Mouse (Mus musculus) 416B (cell line): ENCODE data around the gene Gabbr2.

ENCODE experiments used
- DNase-seq: peaks from one replicate; pipeline ENCODE4 v3.0.0; 2011; ENCODE audit warnings: low read depth

The Gabbr2 gene

DNA sequence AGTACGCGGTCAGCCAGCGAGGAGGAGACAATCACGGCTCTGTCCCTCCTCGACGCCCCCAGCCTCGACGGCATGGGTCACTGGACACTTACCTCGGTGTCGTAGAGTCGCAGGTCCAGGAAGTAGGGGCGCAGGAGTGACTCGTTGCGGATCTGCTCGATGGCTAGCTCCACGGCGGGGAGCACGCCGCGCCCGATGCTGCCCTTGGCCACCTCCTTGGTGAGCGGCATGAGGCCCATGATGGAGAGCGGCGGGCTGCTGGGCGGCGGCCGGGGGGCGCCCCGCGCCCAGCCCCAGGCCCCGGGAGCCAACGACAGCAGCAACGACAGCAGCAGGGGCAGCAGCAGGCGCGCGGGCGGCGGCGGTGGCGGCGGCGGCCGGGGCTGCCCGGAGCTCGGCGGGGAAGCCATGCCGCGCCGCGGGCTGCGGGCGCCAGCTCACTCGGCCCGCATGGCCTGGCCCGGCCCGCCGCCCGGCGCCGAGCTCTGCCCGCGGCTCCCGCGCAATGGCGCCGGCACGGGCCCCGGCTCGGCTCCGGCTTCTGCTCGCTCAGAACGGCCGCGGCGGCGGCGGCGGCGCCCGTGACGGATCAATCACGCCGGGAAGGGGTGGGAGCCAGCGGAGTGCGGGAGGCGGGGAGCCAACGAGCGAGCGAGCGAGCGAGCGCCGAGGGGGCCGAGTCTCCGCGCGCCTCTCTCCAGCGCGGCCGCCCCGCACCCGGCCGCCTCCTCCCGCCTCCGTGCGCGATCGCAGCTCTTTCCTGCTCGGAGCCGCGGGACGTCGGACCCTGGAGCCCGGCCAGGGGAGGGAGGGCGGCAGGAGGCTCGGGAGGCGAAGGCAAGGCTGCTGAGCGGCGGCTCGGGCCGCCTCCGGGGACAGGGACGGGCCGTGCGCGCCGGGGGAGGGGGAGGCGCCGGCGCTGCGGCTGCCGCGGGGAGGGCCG lies at the start of gene Gabbr2:
Gabbr2 (minus strand) TSS at position 858 of the 943 bp plus-strand sequence.
- no peak for DNase-seq

GRCm38 (mm10) chr4:47039586-47039985 lies 47.9 kb upstream of the Gabbr2 start:
- no peak for DNase-seq

DNA sequence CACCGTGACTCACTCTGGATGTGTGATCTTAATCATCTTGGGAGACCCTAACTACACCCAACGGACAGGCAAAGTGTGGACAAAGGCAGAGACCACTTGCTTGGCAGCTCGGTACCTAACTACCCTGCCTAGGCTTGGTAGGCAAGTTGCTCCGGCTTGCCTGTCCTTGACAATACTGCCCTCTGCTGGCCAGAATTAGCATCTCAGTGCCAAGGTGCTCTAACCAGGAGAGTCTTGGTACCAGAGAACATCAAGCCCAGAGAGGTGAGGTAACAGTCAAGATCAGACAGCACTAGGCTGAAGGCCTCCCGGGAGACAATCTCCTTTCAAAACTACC lies 45.6 kb upstream of the Gabbr2 start:
- peak; percentile 73 for DNase-seq

- no peak for DNase-seq
Measured at GRCm38 (mm10) chr4:47036486-47037320, 45.0 kb upstream of the Gabbr2 start.

DNA sequence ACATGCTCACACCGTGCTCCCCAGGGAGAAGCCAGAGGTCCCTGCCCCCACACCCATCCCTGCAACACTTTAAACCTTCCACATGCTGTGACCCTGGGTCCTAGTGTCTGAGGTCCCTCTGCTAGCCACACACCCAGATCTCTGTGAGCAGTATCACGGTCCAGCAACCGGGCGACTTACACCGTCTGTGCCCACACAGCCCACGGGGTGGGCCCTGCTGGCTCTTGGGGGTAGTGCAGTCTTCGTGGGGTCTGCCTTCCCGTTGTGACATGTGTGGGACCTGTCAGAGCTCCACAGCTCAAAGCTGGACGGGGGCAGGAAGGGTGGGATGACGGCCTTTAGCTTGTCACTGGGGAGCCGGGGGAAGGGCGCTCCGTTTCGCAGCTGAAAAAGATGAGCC lies 43.9 kb upstream of the Gabbr2 start:
- no peak for DNase-seq

DNA sequence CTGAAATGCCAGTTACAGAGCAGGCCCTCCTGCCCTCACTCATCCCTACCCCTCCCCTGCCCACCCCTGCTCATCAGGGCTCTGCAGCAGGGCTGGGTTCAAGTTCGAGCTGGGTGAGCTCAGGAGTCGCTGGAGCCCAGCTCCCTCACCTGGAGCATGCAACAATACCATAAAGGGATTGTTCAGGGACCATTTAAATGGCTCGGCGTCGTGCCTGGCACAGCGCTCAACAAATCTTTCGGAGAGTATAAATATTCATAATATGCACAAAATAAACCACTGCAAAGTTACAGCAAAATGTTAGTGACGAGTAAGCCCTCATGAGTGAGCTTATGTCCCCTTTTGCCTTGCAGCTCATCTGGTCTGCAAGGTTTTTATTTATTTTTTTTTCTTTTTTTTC lies 40.5 kb upstream of the Gabbr2 start:
- DNase-seq, result no peak

DNA sequence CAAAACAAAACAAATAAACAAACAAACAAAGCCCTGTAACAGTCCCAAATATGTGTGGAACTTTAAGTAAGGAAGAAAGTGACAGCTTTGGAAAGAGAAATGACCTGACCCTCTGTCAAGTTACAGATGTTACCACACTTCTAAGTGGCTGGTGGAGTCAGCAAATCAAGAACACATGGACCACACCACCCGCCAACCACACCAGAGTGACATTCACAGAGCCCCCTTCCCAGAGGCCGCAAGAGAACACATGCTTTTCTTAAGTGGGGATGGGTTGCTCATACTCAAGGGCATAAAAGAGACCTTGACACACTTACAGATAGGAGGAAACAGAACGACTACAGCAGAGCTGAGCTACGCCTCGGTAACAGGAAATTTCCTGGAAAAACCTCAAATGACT lies 37.1 kb upstream of the Gabbr2 start:
- no peak for DNase-seq

DNA sequence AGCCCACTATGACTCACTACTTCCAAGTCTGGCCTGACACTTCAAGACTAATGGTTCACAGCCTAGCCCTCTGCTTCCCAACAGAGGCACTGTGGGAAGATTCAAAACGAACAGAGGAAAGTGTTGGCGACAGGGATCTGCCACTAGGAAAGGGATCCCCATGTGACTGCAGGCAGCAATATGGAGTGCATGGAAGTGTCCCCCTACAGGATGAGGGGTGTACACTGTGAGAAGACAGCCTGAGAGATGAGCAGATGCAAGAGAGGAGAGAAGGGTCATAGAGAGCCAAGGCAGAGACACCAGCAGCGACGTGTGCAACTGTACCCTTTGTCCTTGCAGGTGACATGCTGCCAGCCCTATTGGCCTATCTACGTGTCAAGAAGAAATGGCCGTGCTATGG lies 32.3 kb upstream of the Gabbr2 start:
- no peak for DNase-seq

DNA sequence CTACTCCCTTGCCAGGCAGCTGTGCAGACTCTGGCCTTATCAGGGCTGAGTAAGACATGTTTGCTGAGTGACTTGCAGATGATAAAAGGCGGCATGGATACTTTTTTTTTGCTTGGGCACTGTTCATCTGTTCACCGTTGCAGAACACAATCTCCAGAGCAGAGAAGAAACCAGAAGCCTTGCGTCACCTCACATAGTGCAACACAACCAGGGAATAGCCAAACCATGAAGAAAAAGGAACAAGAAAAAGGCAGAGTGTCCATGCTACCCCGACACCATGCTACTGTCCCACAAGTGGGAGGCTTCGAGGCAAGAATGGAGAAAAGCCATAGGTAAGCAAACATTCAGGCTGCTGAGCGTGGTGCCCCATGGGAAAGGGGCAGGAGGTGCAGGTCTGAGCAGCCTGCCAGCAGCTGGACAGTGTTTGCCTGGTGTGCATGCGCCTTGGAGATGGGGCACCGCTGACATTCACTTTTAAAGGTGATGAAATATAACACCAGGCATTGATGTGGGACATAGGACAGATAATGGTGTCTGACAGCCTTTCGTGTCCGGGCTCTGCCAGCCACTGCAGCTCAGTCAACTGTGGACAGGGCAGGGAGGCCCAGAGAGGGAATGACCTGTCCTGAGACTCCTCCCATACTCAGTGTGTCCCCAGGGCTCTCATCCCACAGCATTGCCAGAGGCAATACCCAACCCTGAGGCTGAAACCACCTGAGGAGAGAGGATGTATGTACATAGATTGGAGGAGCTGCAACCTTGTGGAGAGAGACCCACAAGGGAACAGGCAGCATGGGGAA lies 31.3 kb upstream of the Gabbr2 start:
- DNase-seq, result no peak

GRCm38 (mm10) chr4:47020563-47020962 lies 28.9 kb upstream of the Gabbr2 start:
- peak; percentile 53 for DNase-seq

- peak; percentile 15 for DNase-seq
Measured at GRCm38 (mm10) chr4:47015156-47015555, 23.5 kb upstream of the Gabbr2 start.

DNA sequence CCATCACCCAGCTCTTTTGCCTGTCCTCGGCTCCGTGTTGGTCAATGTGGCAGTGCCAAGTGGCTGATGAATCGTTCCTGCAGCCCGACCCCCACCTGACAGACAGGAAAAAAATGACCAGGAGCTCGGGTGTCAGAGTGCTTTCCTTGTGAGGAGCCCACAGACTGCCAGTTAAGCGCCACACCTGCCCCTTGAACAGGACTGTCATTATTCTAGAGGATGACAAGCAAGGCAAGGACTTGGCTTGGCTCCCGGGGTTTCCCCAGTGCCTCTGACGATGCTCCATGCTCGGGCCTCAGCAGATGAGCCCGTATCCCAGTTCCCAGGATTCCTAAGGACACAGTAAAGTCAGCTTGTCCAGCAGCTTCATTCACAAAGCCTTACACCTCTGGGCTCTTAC lies 20.8 kb upstream of the Gabbr2 start:
- DNase-seq, result no peak

DNA sequence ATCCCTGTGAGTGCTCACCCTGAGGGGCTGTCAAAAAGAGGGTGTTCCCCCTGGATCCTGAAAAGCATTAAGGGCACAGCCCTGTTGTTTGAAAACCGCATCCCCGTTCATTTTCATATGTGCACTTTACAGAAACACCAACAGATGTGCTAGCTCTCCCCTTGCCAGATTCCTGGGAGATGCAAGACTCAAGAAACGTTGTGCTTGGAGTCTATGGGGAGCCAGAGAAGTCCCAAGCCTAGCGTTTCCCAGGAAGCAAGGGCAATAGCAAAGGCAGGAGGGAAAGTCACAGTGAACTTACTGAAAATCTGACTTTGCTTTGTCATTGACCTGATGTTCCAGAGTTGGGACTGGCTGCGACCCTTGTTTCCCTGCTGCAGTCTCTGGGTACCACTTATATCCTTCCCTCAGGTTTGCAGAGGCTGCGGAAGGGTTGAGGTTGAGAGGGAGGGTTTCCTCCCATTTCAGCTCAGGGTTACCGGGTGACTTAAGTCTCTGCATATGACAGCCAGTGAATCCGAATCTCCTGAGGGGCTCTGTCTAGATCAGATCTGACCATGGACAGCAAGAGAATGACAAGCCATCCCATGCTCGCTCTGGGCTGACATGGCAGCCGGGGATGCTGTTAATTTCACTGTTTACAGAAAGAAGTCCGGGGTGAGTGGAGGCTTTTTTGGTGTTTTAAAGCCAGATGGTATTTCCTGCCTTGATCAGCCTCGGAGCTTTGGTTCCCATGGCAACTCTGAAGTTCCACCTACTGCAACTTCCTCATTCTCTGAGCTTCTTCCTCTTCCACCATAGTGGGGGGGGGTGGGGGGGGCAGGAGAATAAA lies 18.9 kb upstream of the Gabbr2 start:
- DNase-seq, result peak; percentile 69

- no peak for DNase-seq
Measured at GRCm38 (mm10) chr4:47000626-47001395, 9.1 kb upstream of the Gabbr2 start.

- DNase-seq, result no peak
Measured at GRCm38 (mm10) chr4:46997969-46998368, 6.3 kb upstream of the Gabbr2 start.

- no peak for DNase-seq
Measured at GRCm38 (mm10) chr4:46992827-46993473, 1.3 kb upstream of the Gabbr2 start.

DNA sequence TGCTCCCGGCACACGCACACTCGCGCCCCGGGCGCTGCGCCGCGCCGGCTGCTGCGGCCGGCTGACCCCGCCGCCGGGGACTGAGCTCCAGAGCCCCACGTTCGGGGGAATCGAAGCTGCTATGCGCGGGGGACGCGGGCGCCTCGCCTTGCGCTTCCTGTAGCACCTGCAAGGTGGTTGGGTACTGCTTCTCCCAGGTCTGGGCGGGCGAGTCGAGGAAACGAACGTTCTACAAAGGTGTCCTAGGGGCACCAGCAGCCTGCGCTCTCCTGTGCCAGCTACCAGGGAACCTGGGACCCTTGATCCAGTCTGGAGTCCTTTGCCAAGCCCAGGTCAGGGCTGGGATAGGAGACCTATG lies 265 bp upstream of the Gabbr2 start:
- no peak for DNase-seq

- DNase-seq, result no peak
Measured at GRCm38 (mm10) chr4:46990281-46991015, 1.2 kb downstream of the Gabbr2 start.

GRCm38 (mm10) chr4:46989842-46990241 lies 1.8 kb downstream of the Gabbr2 start:
- no peak for DNase-seq
